Mouse (Mus musculus): ENCODE measurements around the gene Ppp2r5b. TPM values are rescaled to one million over a fixed set of nuclear protein-coding genes. Genes with fewer than 3 reads are reported as not detected.

The Ppp2r5b gene
- polyA plus RNA-seq, 1 experiment from 2014 or later = 161 TPM

DNA sequence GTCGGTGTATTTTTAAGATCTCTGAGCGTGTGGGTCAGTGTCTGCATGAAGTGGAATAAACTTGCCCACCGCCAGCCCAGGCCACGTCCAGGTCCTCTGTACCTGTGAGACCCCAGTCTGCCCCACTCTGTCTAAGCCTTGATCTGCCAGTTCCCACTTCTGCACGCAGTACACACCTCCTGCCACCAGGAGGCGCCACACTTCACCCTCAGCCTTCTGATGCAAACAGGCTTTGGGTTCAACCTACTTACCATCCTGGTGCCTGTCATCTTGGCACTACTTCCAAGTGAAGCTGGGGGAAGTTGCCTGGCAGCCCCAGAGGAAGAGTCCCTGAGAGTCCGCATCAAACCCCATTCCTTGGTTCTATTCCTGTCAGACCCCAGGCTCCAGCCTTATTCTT is 26.6 kb upstream of the Ppp2r5b start:
- no peaks in the 10 kb centered on the region for H3K9me3 ChIP-seq (ENCODE audit: control insufficient read depth, low read length)
- no peak for ATAC-seq
- no peak overlapping the region for H3K4me3 ChIP-seq (ENCODE audit: low read length)
- H3K27me3 ChIP-seq (replicated peaks; ENCODE audit: control insufficient read depth, insufficient read depth, low read length) = no peaks in the 10 kb centered on the region
- H3K4me1 ChIP-seq (ENCODE audit: control insufficient read depth, insufficient read depth, low read depth, low read length) = no peaks in the 10 kb centered on the region
- WGBS = 66% methylated on average over 7 of the region's 7 CpGs
- no peak overlapping the region for H3K9ac ChIP-seq (ENCODE audit: low read depth, low read length)
- no peak overlapping the region for H3K27ac ChIP-seq (ENCODE audit: low read depth, low read length)
- H3K4me2 ChIP-seq (ENCODE audit: low read length) = no peak overlapping the region
- peaks cover 37% of the 10 kb centered on the region for H3K36me3 ChIP-seq (ENCODE audit: control insufficient read depth, insufficient read depth, low read length)

DNA sequence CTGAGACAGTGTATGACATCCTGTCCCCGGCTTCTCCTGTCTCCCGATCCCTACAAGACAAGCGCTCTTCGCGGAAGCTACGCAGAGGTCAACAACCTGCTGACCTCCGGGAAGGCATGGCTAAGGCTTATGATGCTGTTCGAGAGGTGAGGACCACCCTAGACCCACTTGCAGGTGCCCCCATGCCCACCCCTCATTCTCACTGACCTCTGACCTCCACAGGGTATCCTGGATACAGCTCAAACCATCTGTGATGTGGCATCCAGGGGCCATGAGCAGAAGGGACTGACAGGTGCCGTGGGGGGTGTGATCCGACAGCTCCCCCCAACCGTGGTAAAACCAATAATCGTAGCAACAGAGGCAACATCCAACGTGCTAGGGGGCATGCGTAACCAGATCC is 25.7 kb upstream of the Ppp2r5b start:
- 94% methylated on average over 14 of the region's 14 CpGs for WGBS
- H3K4me1 ChIP-seq (ENCODE audit: control insufficient read depth, insufficient read depth, low read depth, low read length) = no peaks in the 10 kb centered on the region
- no peak overlapping the region for H3K27ac ChIP-seq (ENCODE audit: low read depth, low read length)
- H3K9me3 ChIP-seq (ENCODE audit: control insufficient read depth, low read length) = no peaks in the 10 kb centered on the region
- no peak overlapping the region for H3K4me3 ChIP-seq (ENCODE audit: low read length)
- H3K9ac ChIP-seq (ENCODE audit: low read depth, low read length) = no peak overlapping the region
- H3K36me3 ChIP-seq (ENCODE audit: control insufficient read depth, insufficient read depth, low read length) = peaks cover 44% of the 10 kb centered on the region
- ATAC-seq = no peak
- no peak overlapping the region for H3K4me2 ChIP-seq (ENCODE audit: low read length)
- no peaks in the 10 kb centered on the region for H3K27me3 ChIP-seq (replicated peaks; ENCODE audit: control insufficient read depth, insufficient read depth, low read length)

DNA sequence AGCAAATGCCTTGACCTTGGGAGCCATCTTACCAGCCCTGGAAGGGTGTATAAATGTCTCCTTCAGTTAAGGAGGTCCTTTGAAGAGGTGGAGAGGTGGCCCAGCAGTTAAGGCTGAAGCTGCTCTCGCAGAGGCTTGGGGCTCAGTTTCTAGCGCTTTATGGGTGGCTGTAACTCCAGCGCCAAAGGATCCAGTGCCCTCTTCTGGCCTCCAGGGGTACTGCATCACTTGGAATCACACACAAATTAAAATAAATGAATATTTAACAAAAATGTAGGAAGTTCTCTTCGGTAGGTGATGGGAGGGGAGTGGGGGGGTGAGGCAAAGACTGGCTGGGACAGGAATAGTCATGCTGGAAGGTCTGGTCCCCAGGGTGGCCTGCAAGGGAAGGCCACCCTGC is 25.3 kb upstream of the Ppp2r5b start:
- Histone ChIP-seq H3K9ac (ENCODE audit: low read depth, low read length) (no peak overlapping the region), H3K27me3 (replicated peaks; ENCODE audit: control insufficient read depth, insufficient read depth, low read length) (no peaks in the 10 kb centered on the region), H3K9me3 (ENCODE audit: control insufficient read depth, low read length) (no peaks in the 10 kb centered on the region), H3K4me2 (ENCODE audit: low read length) (no peak overlapping the region), H3K36me3 (ENCODE audit: control insufficient read depth, insufficient read depth, low read length) (peaks cover 47% of the 10 kb centered on the region), H3K4me3 (ENCODE audit: low read length) (no peak overlapping the region), H3K4me1 (ENCODE audit: control insufficient read depth, insufficient read depth, low read depth, low read length) (no peaks in the 10 kb centered on the region), H3K27ac (ENCODE audit: low read depth, low read length) (no peak overlapping the region)
- 82% methylated on average over 4 of the region's 4 CpGs for WGBS
- ATAC-seq = no peak

DNA sequence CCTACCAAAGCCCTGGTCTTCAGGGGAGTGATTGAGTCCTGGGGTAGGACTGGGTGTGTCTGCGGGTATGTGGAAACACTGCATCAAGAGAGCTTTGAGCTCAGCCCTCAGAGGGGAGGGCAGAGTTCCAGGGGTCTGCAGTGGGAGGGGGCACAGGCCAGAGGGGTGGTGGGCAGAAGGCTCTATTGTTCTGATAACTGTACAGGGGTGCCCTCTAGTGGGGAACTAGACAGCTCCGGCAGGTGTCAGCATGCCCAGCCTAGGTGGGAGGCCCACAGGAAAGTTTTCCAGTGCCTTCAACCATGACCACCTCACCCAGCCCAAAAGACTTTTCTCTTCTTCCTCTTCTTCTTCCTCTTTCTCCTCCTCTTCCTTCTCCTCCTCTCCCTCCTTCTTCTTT is 24.8 kb upstream of the Ppp2r5b start:
- Histone ChIP-seq H3K4me3 (ENCODE audit: low read length) (no peak overlapping the region), H3K4me1 (ENCODE audit: control insufficient read depth, insufficient read depth, low read depth, low read length) (no peaks in the 10 kb centered on the region), H3K9me3 (ENCODE audit: control insufficient read depth, low read length) (no peaks in the 10 kb centered on the region), H3K9ac (ENCODE audit: low read depth, low read length) (no peak overlapping the region), H3K36me3 (ENCODE audit: control insufficient read depth, insufficient read depth, low read length) (peaks cover 47% of the 10 kb centered on the region), H3K4me2 (ENCODE audit: low read length) (no peak overlapping the region), H3K27ac (ENCODE audit: low read depth, low read length) (no peak overlapping the region), H3K27me3 (replicated peaks; ENCODE audit: control insufficient read depth, insufficient read depth, low read length) (no peaks in the 10 kb centered on the region)
- no peak for ATAC-seq
- 76% methylated on average over 2 of the region's 2 CpGs for WGBS

DNA sequence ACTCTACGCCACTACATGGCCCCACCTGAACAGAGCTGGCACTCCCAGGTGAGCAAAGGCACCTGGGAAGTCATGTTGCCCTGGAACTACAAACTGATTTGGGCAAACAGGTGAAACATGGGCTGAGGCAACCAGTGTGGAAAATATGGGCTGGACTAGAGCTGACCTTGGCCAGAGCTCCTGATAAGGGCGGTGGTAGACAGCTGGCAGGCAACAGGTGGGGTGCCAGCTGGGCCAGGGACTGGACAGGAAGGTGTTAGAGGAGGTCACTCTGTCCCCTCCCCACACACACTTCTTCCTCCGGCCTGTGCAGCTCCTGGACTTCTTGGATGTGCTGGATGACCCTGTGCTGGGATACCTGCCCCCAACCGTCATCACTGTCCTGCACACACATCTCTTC is 17.3 kb upstream of the Ppp2r5b start:
- 93% methylated on average over 4 of the region's 4 CpGs for WGBS
- no peak overlapping the region for H3K9ac ChIP-seq (ENCODE audit: low read depth, low read length)
- ATAC-seq = no peak

DNA sequence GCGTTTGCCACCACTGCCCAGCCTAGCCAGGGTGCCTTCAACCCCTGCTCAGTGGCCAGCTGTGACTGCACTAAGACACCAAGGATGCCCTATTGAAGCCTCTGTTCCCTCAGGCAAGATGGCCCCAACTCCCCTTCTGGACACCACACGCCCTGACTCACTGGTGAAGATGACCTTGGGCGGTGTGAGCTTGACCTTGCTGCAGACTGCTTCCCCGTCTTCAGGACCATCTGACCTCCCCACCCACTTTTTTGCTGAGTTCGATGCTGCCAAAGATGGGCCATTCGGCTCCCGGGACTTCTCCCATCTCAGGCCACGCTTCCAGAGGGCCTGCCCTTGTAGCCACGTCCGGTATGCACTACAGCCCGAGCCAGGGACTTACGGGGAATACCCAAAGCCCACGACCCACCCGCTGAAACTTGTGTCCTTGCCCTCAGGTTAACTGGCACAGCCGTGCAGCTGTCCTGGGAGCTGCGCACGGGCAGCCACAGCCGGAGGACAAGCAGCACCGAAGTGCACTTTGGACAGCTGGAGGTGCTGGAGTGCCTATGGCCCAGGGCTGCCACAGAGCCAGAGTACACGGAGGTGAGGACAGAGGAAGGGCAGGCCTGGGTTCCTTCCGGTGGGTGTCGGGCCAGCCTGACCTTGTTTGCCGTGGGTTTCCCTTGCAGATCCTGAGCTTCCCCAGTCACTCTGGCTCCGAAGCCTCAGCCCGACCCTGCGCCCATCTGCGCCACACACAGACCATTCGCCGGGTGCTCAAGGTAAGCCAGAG is 12.0 kb upstream of the Ppp2r5b start:
- Histone ChIP-seq H3K27ac (ENCODE audit: low read depth, low read length) (no peak overlapping the region), H3K9me3 (ENCODE audit: control insufficient read depth, low read length) (no peaks in the 10 kb centered on the region), H3K4me3 (ENCODE audit: low read length) (no peak overlapping the region), H3K4me2 (ENCODE audit: low read length) (no peak overlapping the region), H3K27me3 (replicated peaks; ENCODE audit: control insufficient read depth, insufficient read depth, low read length) (no peaks in the 10 kb centered on the region), H3K36me3 (ENCODE audit: control insufficient read depth, insufficient read depth, low read length) (peaks cover 46% of the 10 kb centered on the region), H3K9ac (ENCODE audit: low read depth, low read length) (no peak overlapping the region), H3K4me1 (ENCODE audit: control insufficient read depth, insufficient read depth, low read depth, low read length) (peaks cover 5% of the 10 kb centered on the region)
- WGBS = 94% methylated on average over 29 of the region's 29 CpGs
- no peak for ATAC-seq

More for the DNA sequence above, 17.3 kb upstream of the Ppp2r5b start:
- no peaks in the 10 kb centered on the region for H3K4me1 ChIP-seq (ENCODE audit: control insufficient read depth, insufficient read depth, low read depth, low read length)
- H3K4me2 ChIP-seq (ENCODE audit: low read length) = no peak overlapping the region
- no peak overlapping the region for H3K4me3 ChIP-seq (ENCODE audit: low read length)
- no peak overlapping the region for H3K27ac ChIP-seq (ENCODE audit: low read depth, low read length)
- H3K36me3 ChIP-seq (ENCODE audit: control insufficient read depth, insufficient read depth, low read length) = peaks cover 53% of the 10 kb centered on the region
- no peaks in the 10 kb centered on the region for H3K27me3 ChIP-seq (replicated peaks; ENCODE audit: control insufficient read depth, insufficient read depth, low read length)
- no peaks in the 10 kb centered on the region for H3K9me3 ChIP-seq (ENCODE audit: control insufficient read depth, low read length)

- Histone ChIP-seq H3K4me1 (ENCODE audit: control insufficient read depth, insufficient read depth, low read depth, low read length) (peaks cover 12% of the 10 kb centered on the region), H3K9ac (ENCODE audit: low read depth, low read length) (no peak overlapping the region), H3K9me3 (ENCODE audit: control insufficient read depth, low read length) (no peaks in the 10 kb centered on the region), H3K4me2 (ENCODE audit: low read length) (no peak overlapping the region), H3K27me3 (replicated peaks; ENCODE audit: control insufficient read depth, insufficient read depth, low read length) (no peaks in the 10 kb centered on the region), H3K36me3 (ENCODE audit: control insufficient read depth, insufficient read depth, low read length) (peaks cover 34% of the 10 kb centered on the region), H3K4me3 (ENCODE audit: low read length) (no peak overlapping the region), H3K27ac (ENCODE audit: low read depth, low read length) (no peak overlapping the region)
- WGBS = 49% methylated on average over 1 of the region's 1 CpGs
- no peak for ATAC-seq
Measured at GRCm38 (mm10) chr19:6245806-6246205, 10.1 kb upstream of the Ppp2r5b start.

GRCm38 (mm10) chr19:6243226-6243625 is 7.6 kb upstream of the Ppp2r5b start:
- H3K4me3 ChIP-seq (ENCODE audit: low read length) = no peak overlapping the region
- peaks cover 23% of the 10 kb centered on the region for H3K36me3 ChIP-seq (ENCODE audit: control insufficient read depth, insufficient read depth, low read length)
- 82% methylated on average over 5 of the region's 5 CpGs for WGBS
- no peak overlapping the region for H3K9ac ChIP-seq (ENCODE audit: low read depth, low read length)
- no peak for ATAC-seq
- H3K9me3 ChIP-seq (ENCODE audit: control insufficient read depth, low read length) = no peaks in the 10 kb centered on the region
- no peak overlapping the region for H3K4me2 ChIP-seq (ENCODE audit: low read length)
- H3K27me3 ChIP-seq (replicated peaks; ENCODE audit: control insufficient read depth, insufficient read depth, low read length) = no peaks in the 10 kb centered on the region
- peaks cover 12% of the 10 kb centered on the region for H3K4me1 ChIP-seq (ENCODE audit: control insufficient read depth, insufficient read depth, low read depth, low read length)
- H3K27ac ChIP-seq (ENCODE audit: low read depth, low read length) = no peak overlapping the region

- H3K27ac ChIP-seq (ENCODE audit: low read depth, low read length) = peak overlapping the region; percentile 73; the same call in 1 of the 2 replicates
- H3K4me3 ChIP-seq (ENCODE audit: low read length) = peak overlapping the region; percentile 94
- no peak for ATAC-seq
- H3K4me2 ChIP-seq (ENCODE audit: low read length) = peak overlapping the region; percentile 65
- H3K4me1 ChIP-seq (ENCODE audit: control insufficient read depth, insufficient read depth, low read depth, low read length) = peaks cover 12% of the 10 kb centered on the region
- no peaks in the 10 kb centered on the region for H3K27me3 ChIP-seq (replicated peaks; ENCODE audit: control insufficient read depth, insufficient read depth, low read length)
- H3K36me3 ChIP-seq (ENCODE audit: control insufficient read depth, insufficient read depth, low read length) = peaks cover 14% of the 10 kb centered on the region
- WGBS = 4% methylated on average over 4 of the region's 4 CpGs
- peak overlapping the region; percentile 95 for H3K9ac ChIP-seq (ENCODE audit: low read depth, low read length)
- H3K9me3 ChIP-seq (ENCODE audit: control insufficient read depth, low read length) = no peaks in the 10 kb centered on the region
Measured at GRCm38 (mm10) chr19:6242281-6242680, 6.6 kb upstream of the Ppp2r5b start.

Data from hindbrain, embryonic 16.5 days (tissue).